Mouse (Mus musculus): ENCODE data around the gene Ms4a4c.
"Not testable (repeated sequence)": the region's sequence is repeated elsewhere in the genome, so short reads cannot be mapped to it uniquely, and the experiment has no call there.

- TF ChIP-seq POLR2A (IDR thresholded peaks at IDR 0.05; ENCODE audit: borderline replicate concordance, control insufficient read depth, low read depth, low read length); CTCF (IDR thresholded peaks at IDR 0.05; ENCODE audit: control insufficient read depth, insufficient read depth, low read length): not testable (repeated sequence)
Observed at GRCm38 (mm10) chr19:11459041-11459440, 54.5 kb downstream of the Ms4a4c start.
